Comparison of ENCODE assay signal across 7 mouse cellular contexts in the genomic region with DNA sequence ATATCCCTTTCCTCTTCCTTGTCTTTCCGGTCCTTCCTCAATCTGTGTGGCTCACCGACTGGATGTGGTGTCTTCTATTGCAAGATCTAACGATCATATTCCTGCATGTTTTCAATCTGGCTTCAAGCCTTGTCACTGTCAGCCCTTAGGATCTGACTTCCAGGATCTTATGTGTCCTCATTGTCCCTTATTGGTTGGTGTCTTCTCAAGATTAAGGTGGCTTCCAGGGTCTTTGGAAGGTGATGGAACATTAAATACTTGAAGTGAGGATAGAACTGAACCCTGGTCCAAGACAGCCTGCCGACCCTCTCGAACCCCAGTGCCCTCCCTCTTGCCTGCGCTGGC. TPM values are rescaled to one million over a fixed set of nuclear protein-coding genes. Genes with fewer than 3 reads are reported as not detected.
A peak's percentile ranks its signal among the peaks of the same experiment; 100 is the strongest.
DNase-seq lines count a peak whose midpoint lies in the region; ATAC-seq and TF ChIP-seq lines count a peak whose summit lies in the region.

No protein-coding gene starts in this region.

- peaks cover 3% of the 10 kb centered on the region for H3K36me3 ChIP-seq in C2C12 (ENCODE audit: control insufficient read depth, insufficient read depth)
- H3K36me3 ChIP-seq in forebrain, embryonic 14.5 days (ENCODE audit: control insufficient read depth, insufficient read depth, low read length): no peaks in the 10 kb centered on the region
- H3K36me3 ChIP-seq in liver, embryonic 16.5 days (ENCODE audit: control insufficient read depth, insufficient read depth): no peaks in the 10 kb centered on the region

- no peak for ATAC-seq in forebrain, embryonic 14.5 days
- ATAC-seq in liver, embryonic 16.5 days (ENCODE audit: low read depth): peak; percentile 4; the same call in 1 of the 2 replicates

- H3K27ac ChIP-seq in forebrain, embryonic 14.5 days (ENCODE audit: low read depth, low read length): peak overlapping the region; percentile 55; the same call in 1 of the 2 replicates
- H3K27ac ChIP-seq in liver, embryonic 16.5 days (ENCODE audit: low read length): peak overlapping the region; percentile 85

- H3K4me1 ChIP-seq in forebrain, embryonic 14.5 days (ENCODE audit: control insufficient read depth, insufficient read depth, low read length): peaks cover 12% of the 10 kb centered on the region
- H3K4me1 ChIP-seq in liver, embryonic 16.5 days (ENCODE audit: control insufficient read depth, low read depth, low read length): peaks cover 37% of the 10 kb centered on the region

- peak overlapping the region; percentile 88 for H3K4me2 ChIP-seq in forebrain, embryonic 14.5 days (ENCODE audit: low read length)
- H3K4me2 ChIP-seq in liver, embryonic 16.5 days (ENCODE audit: low read depth, low read length): peak overlapping the region; percentile 88

- DNase-seq in A20 (ENCODE audit: low read depth, low spot score): peak; percentile 86
- DNase-seq in forebrain, embryonic 14.5 days (ENCODE audit: low spot score): no peak
- no peak for DNase-seq in ovary, postnatal 14 days (ENCODE audit: low spot score)
- no peak for DNase-seq in right cerebral cortex, postnatal 10 days (ENCODE audit: low spot score in 2 of 2)
- DNase-seq in layer of hippocampus, adult 9-10 months (ENCODE audit: low spot score): no peak

- H3K79me2 ChIP-seq in C2C12 (ENCODE audit: control insufficient read depth, insufficient read depth): peaks cover 13% of the 10 kb centered on the region

- peak overlapping the region; percentile 8 for H3ac ChIP-seq in C2C12 (ENCODE audit: control insufficient read depth, insufficient read length, low read depth)

- no peak for TF ChIP-seq CTCF in C2C12 (IDR thresholded peaks at IDR 0.05; ENCODE audit: control insufficient read depth, insufficient read depth, insufficient read length)

- H3K27me3 ChIP-seq in C2C12 (ENCODE audit: control insufficient read depth, insufficient read depth, insufficient read length): no peaks in the 10 kb centered on the region
- no peaks in the 10 kb centered on the region for H3K27me3 ChIP-seq in forebrain, embryonic 14.5 days (replicated peaks; ENCODE audit: control insufficient read depth, insufficient read depth, low read length)
- H3K27me3 ChIP-seq in liver, embryonic 16.5 days (ENCODE audit: control insufficient read depth, insufficient read depth, low read depth, low read length): no peaks in the 10 kb centered on the region

- peak overlapping the region; percentile 64 for H3K4me3 ChIP-seq in C2C12 (ENCODE audit: insufficient read depth, poor library complexity, severe bottlenecking)
- peak overlapping the region; percentile 66 for H3K4me3 ChIP-seq in forebrain, embryonic 14.5 days (ENCODE audit: low read depth, low read length)
- peak overlapping the region; percentile 80 for H3K4me3 ChIP-seq in liver, embryonic 16.5 days (ENCODE audit: low read depth, low read length)

- no peaks in the 10 kb centered on the region for H3K9me3 ChIP-seq in forebrain, embryonic 14.5 days (replicated peaks; ENCODE audit: control insufficient read depth, low read length)
- H3K9me3 ChIP-seq in liver, embryonic 16.5 days (replicated peaks; ENCODE audit: control insufficient read depth, low read length): no peaks in the 10 kb centered on the region

- peak overlapping the region; percentile 32 for H3K9ac ChIP-seq in forebrain, embryonic 14.5 days (ENCODE audit: low read length)
- peak overlapping the region; percentile 46 for H3K9ac ChIP-seq in liver, embryonic 16.5 days (ENCODE audit: low read depth, low read length)

- 54% methylated on average over 6 of the region's 6 CpGs for WGBS in forebrain, embryonic 14.5 days
- 15% methylated on average over 6 of the region's 6 CpGs for WGBS in liver, embryonic 16.5 days (ENCODE audit: insufficient replicate concordance)

- no peaks in the 10 kb centered on the region for H3K79me3 ChIP-seq in C2C12 (ENCODE audit: low read depth)

TF ChIP-seq in C2C12, 6 proteins besides CTCF, POLR2A, EP300 and RAD21:
- TF ChIP-seq FOSL1 (IDR thresholded peaks at IDR 0.05; ENCODE audit: insufficient read depth, low read length, poor library complexity, severe bottlenecking): no peak
- no peak for TF ChIP-seq MAX (IDR thresholded peaks at IDR 0.05)
- TF ChIP-seq USF1 (IDR thresholded peaks at IDR 0.05; ENCODE audit: low read depth): no peak
- TF ChIP-seq MYOG (IDR thresholded peaks at IDR 0.05; ENCODE audit: control insufficient read depth, extremely low read depth, insufficient read length): no peak
- TF ChIP-seq MYOD1 (IDR thresholded peaks at IDR 0.05; ENCODE audit: control insufficient read depth, insufficient read length, low read depth): no peak
- TF ChIP-seq CEBPB (IDR thresholded peaks at IDR 0.05; ENCODE audit: low read depth): no peak

RNA-seq across cellular contexts. Expression of a gene that starts 0.4 kb away (rescaled TPM):
- polyA plus RNA-seq in C2C12 (2012; fragmentation: generic; extraction: Trizol): 161 TPM
- 402 and 405 TPM in 2 replicates for polyA plus RNA-seq in forebrain, embryonic 14.5 days (2014; fragmentation: Nextera tagmentation; extraction: Ambion mirVana)
- polyA plus RNA-seq in liver, embryonic 16.5 days (2015; fragmentation: Nextera tagmentation; extraction: Ambion mirVana): 67.3 and 67.6 TPM in 2 replicates

RNA-seq across cellular contexts. Expression of a gene that starts 2.0 kb away (rescaled TPM):
- 1.3 TPM for polyA plus RNA-seq in C2C12 (2012; fragmentation: generic; extraction: Trizol)
- polyA plus RNA-seq in forebrain, embryonic 14.5 days (2014; fragmentation: Nextera tagmentation; extraction: Ambion mirVana): 7.2 TPM in 2 replicates
- polyA plus RNA-seq in liver, embryonic 16.5 days (2015; fragmentation: Nextera tagmentation; extraction: Ambion mirVana): 11.2 and 13.8 TPM in 2 replicates

RNA-seq across cellular contexts. Expression of a gene that starts 10.9 kb away (rescaled TPM):
- 13.1 TPM for polyA plus RNA-seq in C2C12 (2012; fragmentation: generic; extraction: Trizol)
- 42.6 and 43.1 TPM in 2 replicates for polyA plus RNA-seq in forebrain, embryonic 14.5 days (2014; fragmentation: Nextera tagmentation; extraction: Ambion mirVana)
- polyA plus RNA-seq in liver, embryonic 16.5 days (2015; fragmentation: Nextera tagmentation; extraction: Ambion mirVana): 11.1 and 11.6 TPM in 2 replicates

RNA-seq across cellular contexts. Expression of a gene that starts 11.2 kb away (rescaled TPM):
- polyA plus RNA-seq in C2C12 (2012; fragmentation: generic; extraction: Trizol): 0.92 TPM
- polyA plus RNA-seq in forebrain, embryonic 14.5 days (2014; fragmentation: Nextera tagmentation; extraction: Ambion mirVana): 1.8 and 2.2 TPM in 2 replicates
- polyA plus RNA-seq in liver, embryonic 16.5 days (2015; fragmentation: Nextera tagmentation; extraction: Ambion mirVana): 0.36 and 0.40 TPM in 2 replicates

RNA-seq across cellular contexts. Expression of a gene that starts 12.0 kb away (rescaled TPM):
- 11.8 TPM for polyA plus RNA-seq in C2C12 (2012; fragmentation: generic; extraction: Trizol)
- 68.7 and 83.0 TPM in 2 replicates for polyA plus RNA-seq in forebrain, embryonic 14.5 days (2014; fragmentation: Nextera tagmentation; extraction: Ambion mirVana)
- 3.3 TPM in 2 replicates for polyA plus RNA-seq in liver, embryonic 16.5 days (2015; fragmentation: Nextera tagmentation; extraction: Ambion mirVana)
